Mouse (Mus musculus): Measurements from ENCODE around the gene Loxl3.

- TF ChIP-seq MYOG (IDR thresholded peaks at IDR 0.05; ENCODE audit: control insufficient read depth in 1 of 3, insufficient read depth in 1 of 3, insufficient read length in 2 of 3, low read depth in 2 of 3) (no peak), MAX (IDR thresholded peaks at IDR 0.05; ENCODE audit: low read depth) (no peak), CEBPB (IDR thresholded peaks at IDR 0.05; ENCODE audit: insufficient read depth, poor library complexity, severe bottlenecking) (no peak), POLR2AphosphoS2 (IDR thresholded peaks at IDR 0.05; ENCODE audit: insufficient read length, low read depth) (no peak), E2F4 (IDR thresholded peaks at IDR 0.05; ENCODE audit: insufficient read depth) (no peak)
Observed at GRCm38 (mm10) chr6:83011756-83012155, 22.2 kb upstream of the Loxl3 start.

All from myocyte (in vitro differentiated cells).